ENCODE assay signal across 8 mouse cellular contexts in genomic region chr11:100396886-100397599, GRCm38 (mm10). TPM values are rescaled to one million over a fixed set of nuclear protein-coding genes. Genes with fewer than 3 reads are reported as not detected.
A peak's percentile ranks its signal among the peaks of the same experiment; 100 is the strongest.
DNase-seq lines count a peak whose midpoint lies in the region; ATAC-seq lines count a peak whose summit lies in the region.

No protein-coding gene starts in this region.

- no peaks in the 10 kb centered on the region for H3K36me3 ChIP-seq in heart, embryonic 16.5 days (ENCODE audit: control insufficient read depth, insufficient read depth)
- H3K36me3 ChIP-seq in megakaryocyte, embryonic 14.5 days (replicated peaks; ENCODE audit: low read length), result no peaks in the 10 kb centered on the region

- H3K4me1 ChIP-seq in heart, embryonic 16.5 days (ENCODE audit: control insufficient read depth, insufficient read depth, low read length), result peaks cover 66% of the 10 kb centered on the region
- peaks cover 79% of the 10 kb centered on the region for H3K4me1 ChIP-seq in megakaryocyte, embryonic 14.5 days

- peak overlapping the region; percentile 76 for H3K4me3 ChIP-seq in heart, embryonic 16.5 days (ENCODE audit: low read length)
- H3K4me3 ChIP-seq in megakaryocyte, embryonic 14.5 days (replicated peaks), result peak overlapping the region; percentile 93

- H3K27ac ChIP-seq in heart, embryonic 16.5 days (ENCODE audit: low read length), result peak overlapping the region; percentile 89

- H3K9me3 ChIP-seq in heart, embryonic 16.5 days (replicated peaks; ENCODE audit: control insufficient read depth, low read length), result no peaks in the 10 kb centered on the region
- no peaks in the 10 kb centered on the region for H3K9me3 ChIP-seq in megakaryocyte, embryonic 14.5 days

- intact Hi-C loops in left cerebral cortex, postnatal 4 days (cut with DNase I), result no loop called here

- peak overlapping the region; percentile 81 for H3K4me2 ChIP-seq in heart, embryonic 16.5 days (ENCODE audit: low read depth, low read length)

- peak; percentile 40 for DNase-seq in left cerebral cortex, postnatal 4 days
- DNase-seq in left cerebral cortex, adult 11 months (ENCODE audit: low spot score), result no peak
- DNase-seq in cerebellum, postnatal 36 days, result peak; percentile 69 to 72
- peak; percentile 69 to 89 for DNase-seq in kidney, postnatal 25 days
- DNase-seq in thymus, postnatal 25 days, result peak; percentile 72
- DNase-seq in left cerebral cortex, adult 18-20 months (ENCODE audit: low spot score in 2 of 2), result no peak

- H3K27me3 ChIP-seq in heart, embryonic 16.5 days (ENCODE audit: control insufficient read depth, insufficient read depth, low read length), result no peaks in the 10 kb centered on the region
- peaks cover 52% of the 10 kb centered on the region for H3K27me3 ChIP-seq in megakaryocyte, embryonic 14.5 days (replicated peaks)

- peak; percentile 12 for ATAC-seq in heart, embryonic 16.5 days (replicated peaks; ENCODE audit: extremely low read depth, insufficient read depth, low FRiP score)

- H3K9ac ChIP-seq in heart, embryonic 16.5 days (ENCODE audit: low read length), result peak overlapping the region; percentile 88

- WGBS in heart, embryonic 16.5 days, result 1% methylated on average over 42 of the region's 42 CpGs

RNA-seq across cellular contexts. Expression of gene Jup, which starts 0.5 kb away (rescaled TPM):
- total RNA-seq in left cerebral cortex, postnatal 4 days (2021), result 10 to 100 TPM; 74.2 to 77.9 TPM
- 140 and 155 TPM in 2 replicates for polyA plus RNA-seq in heart, embryonic 16.5 days (2015; fragmentation: Nextera tagmentation; extraction: Ambion mirVana)
- polyA plus RNA-seq in megakaryocyte, embryonic 14.5 days (2012; ENCODE audit: insufficient read depth, low replicate concordance), result 6.4 and 9.4 TPM in 2 replicates
- 10 to 100 TPM; 47.2 to 49.3 TPM for total RNA-seq in left cerebral cortex, adult 18-20 months (2021)

RNA-seq across cellular contexts. Expression of gene P3h4, which starts 17.6 kb away (rescaled TPM):
- total RNA-seq in left cerebral cortex, postnatal 4 days (2021), result 1 to 10 TPM; 8.1 to 9.9 TPM
- 50.8 and 52.6 TPM in 2 replicates for polyA plus RNA-seq in heart, embryonic 16.5 days (2015; fragmentation: Nextera tagmentation; extraction: Ambion mirVana)
- polyA plus RNA-seq in megakaryocyte, embryonic 14.5 days (2012; ENCODE audit: insufficient read depth, low replicate concordance), result not detected in 2 replicates
- 10 to 100 TPM; 10.4 to 11.3 TPM for total RNA-seq in left cerebral cortex, adult 18-20 months (2021)

RNA-seq across cellular contexts. Expression of gene Fkbp10, which starts 18.5 kb away (rescaled TPM):
- 10 to 100 TPM; 13.7 to 15.0 TPM for total RNA-seq in left cerebral cortex, postnatal 4 days (2021)
- polyA plus RNA-seq in heart, embryonic 16.5 days (2015; fragmentation: Nextera tagmentation; extraction: Ambion mirVana), result 89.4 and 98.0 TPM in 2 replicates
- 0.22 TPM in 1 of 2 replicates, not detected in the other for polyA plus RNA-seq in megakaryocyte, embryonic 14.5 days (2012; ENCODE audit: insufficient read depth, low replicate concordance)
- total RNA-seq in left cerebral cortex, adult 18-20 months (2021), result 1 to 10 TPM; 4.3 to 6.6 TPM

RNA-seq across cellular contexts. Expression of gene Hap1, which starts 41.1 kb away (rescaled TPM):
- total RNA-seq in left cerebral cortex, postnatal 4 days (2021), result 100 to 1,000 TPM in 1 of 2 experiments, 10 to 100 TPM in 1; 43.8 to 116 TPM
- 5.6 and 5.8 TPM in 2 replicates for polyA plus RNA-seq in heart, embryonic 16.5 days (2015; fragmentation: Nextera tagmentation; extraction: Ambion mirVana)
- 0.06 TPM in 1 of 2 replicates, not detected in the other for polyA plus RNA-seq in megakaryocyte, embryonic 14.5 days (2012; ENCODE audit: insufficient read depth, low replicate concordance)
- 100 to 1,000 TPM; 147 to 179 TPM for total RNA-seq in left cerebral cortex, adult 18-20 months (2021)

RNA-seq across cellular contexts. Expression of gene Nt5c3b, which starts 44.6 kb away (rescaled TPM):
- 10 to 100 TPM; 85.5 to 91.9 TPM for total RNA-seq in left cerebral cortex, postnatal 4 days (2021)
- 107 and 110 TPM in 2 replicates for polyA plus RNA-seq in heart, embryonic 16.5 days (2015; fragmentation: Nextera tagmentation; extraction: Ambion mirVana)
- polyA plus RNA-seq in megakaryocyte, embryonic 14.5 days (2012; ENCODE audit: insufficient read depth, low replicate concordance), result 48.3 and 86.4 TPM in 2 replicates
- total RNA-seq in left cerebral cortex, adult 18-20 months (2021), result 10 to 100 TPM; 47.2 to 53.8 TPM

Comparison
In these comparisons a context has a peak if more than half of its experiments do, and no peak if none do; other contexts are left out.
1. DNase-seq: peak in left cerebral cortex, postnatal 4 days (single experiment), cerebellum, postnatal 36 days (2 of 2), kidney, postnatal 25 days (2 of 2) and thymus, postnatal 25 days (single experiment); none in left cerebral cortex, adult 11 months (single experiment) and left cerebral cortex, adult 18-20 months (0 of 2).